Mouse (Mus musculus) liver, embryonic 13.5 days (tissue): ENCODE results near the gene Eci3. TPM values are rescaled to one million over a fixed set of nuclear protein-coding genes. Genes with fewer than 3 reads are reported as not detected.
A peak's percentile ranks its signal among the peaks of the same experiment; 100 is the strongest.

Experiments
- ATAC-seq: fragments of 200-750 bp; cut with Nextera tagmentation; 2 replicates; pipeline ENCODE4 v1.8.0; 2017; ENCODE audit warnings: low read depth, mild to moderate bottlenecking, moderate number of reproducible peaks, moderate library complexity
- DNase-seq: peaks from one replicate; pipeline ENCODE4 v3.0.0; 2022
- H3K27ac ChIP-seq: fragments of 300-500 bp; sonication (generic); 2 replicates; pipeline ENCODE4 v1.5.1; 2015; ENCODE audit warnings: moderate library complexity, mild to moderate bottlenecking, inconsistent platforms
- H3K27me3 ChIP-seq: fragments of 300-500 bp; sonication (generic); 2 replicates; pipeline ENCODE4 v1.6.1; 2015; ENCODE audit warnings: mild to moderate bottlenecking, inconsistent platforms
- H3K36me3 ChIP-seq: fragments of 300-500 bp; sonication (generic); 2 replicates; pipeline ENCODE4 v1.6.1; 2015; ENCODE audit warnings: mild to moderate bottlenecking, inconsistent platforms
- H3K4me1 ChIP-seq: fragments of 300-500 bp; sonication (generic); replicated peaks from 2 replicates; pipeline ENCODE4 v1.6.1; 2015; ENCODE audit warnings: inconsistent platforms
- H3K4me2 ChIP-seq: fragments of 300-500 bp; sonication (generic); 2 replicates; pipeline ENCODE4 v1.6.1; 2015; ENCODE audit warnings: inconsistent platforms, mild to moderate bottlenecking, moderate library complexity
- H3K4me3 ChIP-seq: fragments of 300-500 bp; sonication (generic); replicated peaks from 2 replicates; pipeline ENCODE4 v1.5.1; 2015; ENCODE audit warnings: mild to moderate bottlenecking, inconsistent platforms
- H3K9ac ChIP-seq: fragments of 300-500 bp; sonication (generic); 2 replicates; pipeline ENCODE4 v1.6.1; 2015; ENCODE audit warnings: mild to moderate bottlenecking, inconsistent platforms
- H3K9me3 ChIP-seq: fragments of 300-500 bp; sonication (generic); replicated peaks from 2 replicates; pipeline ENCODE4 v1.6.1; 2016; ENCODE audit warnings: inconsistent platforms
- WGBS: fragments of 180-500 bp; shearing (Covaris S2); methylation state at CpG from one replicate; pipeline ENCODE4 v1.1.7; 2015; ENCODE audit not compliant: insufficient replicate concordance; 5-methylcytosine and 5-hydroxymethylcytosine counted together
- polyA plus RNA-seq: library from polyadenylated mRNA; unstranded; fragments of >200 nt; fragmentation: Nextera tagmentation; extraction: Ambion mirVana; gene quantifications from 2 replicates; pipeline ENCODE4 v1.2.1, GENCODE M21; 2015

Eci3 gene
- polyA plus RNA-seq, 1 experiment from 2014 or later: 0.18 TPM

DNA sequence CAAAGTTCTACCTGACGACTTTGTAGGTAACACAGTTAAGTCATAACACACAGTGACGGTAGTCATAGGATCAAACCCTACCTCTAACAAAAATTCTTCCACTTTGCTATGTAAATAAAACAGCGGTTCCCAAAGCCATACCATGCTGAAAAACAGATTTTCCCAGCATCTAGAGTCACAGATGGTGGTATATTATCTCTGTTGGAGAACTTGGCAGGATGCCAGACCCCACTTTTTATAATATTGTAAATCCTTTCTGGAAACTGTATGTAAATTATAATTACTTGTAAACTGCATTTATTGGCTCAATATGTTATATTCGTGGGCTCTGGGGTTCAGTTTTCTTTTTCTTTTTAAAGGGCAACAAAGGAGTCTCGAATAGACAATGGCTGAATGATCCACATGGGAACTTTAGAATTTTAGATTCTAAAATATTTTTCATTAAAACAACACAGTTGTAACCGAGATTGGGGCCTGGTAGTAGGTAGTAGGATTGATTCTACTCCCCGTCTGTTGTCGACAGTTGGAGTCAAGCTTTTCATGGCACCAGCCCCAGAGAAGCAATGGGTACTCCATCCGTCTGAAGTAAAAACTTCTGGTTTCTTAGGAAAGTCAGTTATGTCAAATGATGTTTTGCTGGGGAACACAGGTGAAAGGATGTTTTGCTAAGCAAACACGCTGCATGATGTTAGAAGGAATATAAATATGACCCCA is 28.5 kb downstream of the Eci3 start:
- Histone ChIP-seq H3K36me3 (no peaks in the 10 kb centered on the region), H3K9me3 (no peaks in the 10 kb centered on the region), H3K4me1 (no peaks in the 10 kb centered on the region), H3K9ac (no peak overlapping the region), H3K4me2 (no peak overlapping the region), H3K27ac (no peak overlapping the region), H3K4me3 (no peak overlapping the region), H3K27me3 (no peaks in the 10 kb centered on the region)
- ATAC-seq (no peak), DNase-seq (no peak)
- WGBS: 67% methylated on average over 10 of the region's 10 CpGs

DNA sequence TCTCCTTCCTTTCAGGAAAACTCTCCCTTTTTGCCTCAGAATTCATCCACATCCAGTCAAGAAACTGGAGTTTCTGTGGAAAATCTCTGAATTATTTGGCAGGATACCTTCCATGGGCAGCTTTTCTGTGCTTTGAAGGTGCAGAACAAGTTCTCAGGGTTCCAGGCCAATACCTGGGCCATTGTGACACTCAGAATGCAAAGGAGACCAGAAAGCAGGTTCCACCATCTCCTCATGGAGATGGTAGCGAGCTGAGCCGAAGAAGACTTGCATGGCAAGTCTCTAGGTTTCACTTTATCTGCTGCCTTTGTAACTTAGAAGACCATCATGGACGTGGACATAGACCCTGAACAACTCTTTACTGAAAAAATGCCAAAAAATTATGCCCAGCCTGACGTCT is 39.4 kb downstream of the Eci3 start, which contains the start of the genes Fam217a and 4933417A18Rik:
Fam217a (minus strand) TSS at position 101 of the 400 bp plus-strand sequence.
4933417A18Rik (plus strand) TSS at position 200 of the 400 bp plus-strand sequence.
- no peaks in the 10 kb centered on the region for H3K27me3 ChIP-seq
- no peak within 1 kb of the TSS for H3K9ac ChIP-seq
- no peak within 1 kb of the TSS for H3K27ac ChIP-seq
- DNase-seq (no peak), ATAC-seq (no peak)
- 49% methylated on average over 4 of the region's 4 CpGs for WGBS
- H3K4me3 ChIP-seq: no peak within 1 kb of the TSS
- H3K9me3 ChIP-seq: no peaks in the 10 kb centered on the region
- no peak within 1 kb of the TSS for H3K4me2 ChIP-seq
- H3K36me3 ChIP-seq: no peaks in the 10 kb centered on the region
- H3K4me1 ChIP-seq: no peaks in the 10 kb centered on the region

DNA sequence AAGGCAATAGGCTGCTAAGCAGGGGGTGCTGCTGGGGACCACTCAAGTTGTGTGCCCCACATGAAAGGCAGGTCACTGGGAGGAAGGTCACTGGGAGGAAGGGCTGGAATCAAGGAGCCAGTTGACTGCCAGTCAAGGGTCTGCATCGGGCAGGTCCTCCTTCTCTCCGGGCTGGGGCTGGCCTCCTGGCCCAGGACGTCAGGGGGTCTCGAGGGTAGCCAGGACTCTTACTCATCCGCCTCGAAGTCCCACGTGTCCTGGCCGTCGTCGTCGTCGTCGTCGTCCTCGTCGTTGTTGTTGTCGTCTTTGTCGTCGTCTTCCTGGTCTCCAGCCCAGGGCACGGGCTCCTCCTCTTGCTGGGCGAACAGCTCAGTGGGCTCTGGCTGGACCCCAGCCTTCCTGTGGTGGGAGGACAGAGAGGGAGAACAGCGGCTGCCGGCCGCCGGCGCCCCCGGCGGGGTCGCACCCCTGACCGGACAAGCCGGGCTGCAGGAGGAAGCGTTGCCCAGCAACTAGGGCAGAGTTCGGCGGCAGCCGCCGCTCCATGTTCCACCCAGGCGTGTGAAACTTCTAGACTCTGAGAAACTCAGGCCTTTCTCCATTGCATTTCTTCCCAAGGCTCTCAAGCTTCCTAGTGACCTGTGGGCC is 47.0 kb downstream of the Eci3 start:
- peaks cover 14% of the 10 kb centered on the region for H3K27me3 ChIP-seq
- no peak overlapping the region for H3K27ac ChIP-seq
- H3K4me1 ChIP-seq: no peaks in the 10 kb centered on the region
- 31% methylated on average over 37 of the region's 37 CpGs for WGBS
- H3K9ac ChIP-seq: no peak overlapping the region
- DNase-seq (no peak), ATAC-seq (0 out of 2 replicates have a peak, but pooled peaks have one; percentile 39)
- peak overlapping the region; percentile 52 for H3K4me2 ChIP-seq
- no peaks in the 10 kb centered on the region for H3K9me3 ChIP-seq
- no peaks in the 10 kb centered on the region for H3K36me3 ChIP-seq
- peak overlapping the region; percentile 26; the same call in 1 of the 2 replicates for H3K4me3 ChIP-seq

DNA sequence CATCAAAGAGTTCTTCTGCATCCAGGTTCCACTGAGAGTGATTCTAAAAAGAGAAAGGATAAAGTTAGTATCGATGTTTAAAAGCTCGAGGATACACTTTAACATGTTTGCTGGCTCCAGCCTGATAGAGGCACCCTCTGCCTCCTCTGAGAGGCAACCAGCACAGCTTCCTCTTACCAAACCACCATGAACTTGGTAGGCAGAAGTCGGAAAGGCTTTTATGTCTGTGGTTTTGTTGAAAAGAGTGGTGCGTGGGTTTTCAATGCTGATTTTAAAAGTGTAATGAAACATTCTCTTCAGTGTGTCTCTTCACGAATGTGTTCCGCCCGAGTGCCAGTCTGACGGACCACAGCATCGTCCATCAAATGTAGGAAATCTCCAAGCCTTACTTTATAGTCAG is 49.0 kb downstream of the Eci3 start:
- ATAC-seq (no peak), DNase-seq (no peak)
- WGBS: 42% methylated on average over 9 of the region's 9 CpGs
- Histone ChIP-seq H3K27ac (no peak overlapping the region), H3K9ac (no peak overlapping the region), H3K4me2 (no peak overlapping the region), H3K4me3 (no peak overlapping the region), H3K9me3 (no peaks in the 10 kb centered on the region), H3K36me3 (no peaks in the 10 kb centered on the region), H3K27me3 (peaks cover 14% of the 10 kb centered on the region), H3K4me1 (no peaks in the 10 kb centered on the region)

Other genes starting within 250 kb of the Eci3 start
- gene Fam50b, start 229.0 kb downstream of the Eci3 start, polyA plus RNA-seq: 0.09 TPM in 1 of 2 replicates, not detected in the other
- gene Prpf4b, start 88.5 kb downstream of the Eci3 start, polyA plus RNA-seq: 41.7 and 52.2 TPM in 2 replicates
- 0.35 and 0.44 TPM in 2 replicates for gene Fam217a, start 39.5 kb downstream of the Eci3 start, polyA plus RNA-seq
- gene 4933417A18Rik, start 39.4 kb downstream of the Eci3 start, polyA plus RNA-seq: not detected in 2 replicates
- 50.4 and 55.4 TPM in 2 replicates for gene Eci2, start 63.3 kb upstream of the Eci3 start, polyA plus RNA-seq